In the genomic region with DNA sequence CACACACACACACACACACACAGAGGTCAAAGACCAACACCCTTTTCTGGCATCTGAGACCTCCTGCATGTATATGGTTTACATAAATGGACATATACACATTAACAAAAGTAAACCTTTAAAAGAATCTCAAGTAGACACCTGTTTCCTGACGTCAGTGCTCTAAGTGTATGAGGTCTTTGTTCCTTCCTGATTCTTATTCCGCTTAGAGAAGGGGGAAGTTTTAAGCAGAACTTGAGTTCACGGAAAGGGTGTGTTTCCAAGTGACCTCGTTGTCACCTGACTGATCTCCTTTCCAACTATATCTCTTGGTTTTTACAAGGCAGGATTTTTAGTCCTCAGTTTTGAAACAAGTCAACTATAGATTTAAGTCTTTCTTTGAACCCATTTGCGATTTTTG, we compare ENCODE assay signal across 14 mouse cellular contexts. TPM values are rescaled to one million over a fixed set of nuclear protein-coding genes. Genes with fewer than 3 reads are reported as not detected.
DNase-seq lines count a peak whose midpoint lies in the region; ATAC-seq and TF ChIP-seq lines count a peak whose summit lies in the region.
"Had no signal": no experiment of that assay in that cellular context is flagged by ENCODE, and none has a peak within 500 bp of the region (broad histone marks: within the 10 kb centered on the region; RNA-seq: fewer than 3 reads in every experiment).

No protein-coding gene starts in this region.

- no peaks in the 10 kb centered on the region for H3K9me3 ChIP-seq in lung, embryonic 15.5 days
- H3K9me3 ChIP-seq in forebrain, embryonic 10.5 days: no peaks in the 10 kb centered on the region
- no peaks in the 10 kb centered on the region for H3K9me3 ChIP-seq in hindbrain, postnatal 0 days (ENCODE audit: low read length)
- H3K9me3 ChIP-seq: embryonic facial prominence, embryonic 13.5 days; heart, embryonic 13.5 days; liver, embryonic 15.5 days; neural tube, embryonic 12.5 days had no signal

- no peak overlapping the region for H3K9ac ChIP-seq in lung, embryonic 15.5 days
- no peak overlapping the region for H3K9ac ChIP-seq in hindbrain, postnatal 0 days (replicated peaks; ENCODE audit: low read length)
- H3K9ac ChIP-seq: embryonic facial prominence, embryonic 13.5 days; heart, embryonic 13.5 days; liver, embryonic 15.5 days; neural tube, embryonic 12.5 days had no signal

- no peak overlapping the region for H3K4me2 ChIP-seq in lung, embryonic 15.5 days
- no peak overlapping the region for H3K4me2 ChIP-seq in hindbrain, postnatal 0 days (ENCODE audit: low read depth, low read length)
- H3K4me2 ChIP-seq: embryonic facial prominence, embryonic 13.5 days; heart, embryonic 13.5 days; liver, embryonic 15.5 days; neural tube, embryonic 12.5 days had no signal

- peaks cover 6% of the 10 kb centered on the region for H3K4me1 ChIP-seq in lung, embryonic 15.5 days
- no peaks in the 10 kb centered on the region for H3K4me1 ChIP-seq in forebrain, embryonic 10.5 days
- no peaks in the 10 kb centered on the region for H3K4me1 ChIP-seq in hindbrain, postnatal 0 days (ENCODE audit: insufficient read depth, low read length)
- H3K4me1 ChIP-seq: neural tube, embryonic 12.5 days had no signal

- no peak overlapping the region for H3K4me3 ChIP-seq in lung, embryonic 15.5 days
- H3K4me3 ChIP-seq in forebrain, embryonic 10.5 days: no peak overlapping the region
- H3K4me3 ChIP-seq in hindbrain, postnatal 0 days (ENCODE audit: low read length): no peak overlapping the region
- H3K4me3 ChIP-seq: embryonic facial prominence, embryonic 13.5 days; heart, embryonic 13.5 days; left cerebral cortex, adult 2 months; liver, embryonic 15.5 days; neural tube, embryonic 12.5 days had no signal

- no peak for DNase-seq in lung, postnatal 4 days
- peak; percentile 90 for DNase-seq in MEL-GATA-1-ER (ENCODE audit: extremely low read depth, low read depth)
- DNase-seq in induced T-regulatory cell, adult 2 months (ENCODE audit: low read depth): peak; percentile 48
- peak; percentile 37 for DNase-seq in skeletal muscle tissue, adult 2 months (ENCODE audit: low read depth, low spot score)
- DNase-seq in forebrain, embryonic 10.5 days (ENCODE audit: extremely low spot score, low spot score): no peak
- no peak for DNase-seq in hindbrain, postnatal 0 days (ENCODE audit: low spot score)
- DNase-seq: right cerebral cortex, postnatal 14 days; thymus, postnatal 25 days had no signal

- H3K27ac ChIP-seq in lung, embryonic 15.5 days: 0 out of 2 replicates have a peak overlapping the region, but pooled peaks have one; percentile 29
- no peak overlapping the region for H3K27ac ChIP-seq in forebrain, embryonic 10.5 days
- H3K27ac ChIP-seq in hindbrain, postnatal 0 days: no peak overlapping the region
- H3K27ac ChIP-seq: embryonic facial prominence, embryonic 13.5 days; heart, embryonic 13.5 days; left cerebral cortex, adult 2 months; liver, embryonic 15.5 days; neural tube, embryonic 12.5 days had no signal

- TF ChIP-seq CTCF in hindbrain, postnatal 0 days (IDR thresholded peaks at IDR 0.05; ENCODE audit: low read depth): no peak

- no peaks in the 10 kb centered on the region for H3K27me3 ChIP-seq in lung, embryonic 15.5 days
- no peaks in the 10 kb centered on the region for H3K27me3 ChIP-seq in forebrain, embryonic 10.5 days (ENCODE audit: poor library complexity, severe bottlenecking)
- no peaks in the 10 kb centered on the region for H3K27me3 ChIP-seq in hindbrain, postnatal 0 days (ENCODE audit: insufficient read depth, low read length)
- H3K27me3 ChIP-seq: embryonic facial prominence, embryonic 13.5 days; heart, embryonic 13.5 days; liver, embryonic 15.5 days; neural tube, embryonic 12.5 days had no signal

- 42% methylated on average over 5 of the region's 5 CpGs for WGBS in lung, embryonic 15.5 days
- WGBS in forebrain, embryonic 10.5 days: 85% methylated on average over 5 of the region's 5 CpGs
- whole genome bisulfite sequencing in hindbrain, postnatal 0 days: 84% methylated on average over 5 of the region's 5 CpGs

- peak; percentile 55; the same call in 1 of the 2 replicates for ATAC-seq in lung, embryonic 15.5 days (ENCODE audit: borderline replicate concordance, extremely low read depth, low FRiP score, low TSS enrichment)
- ATAC-seq in hindbrain, postnatal 0 days: no peak

- no peaks in the 10 kb centered on the region; the same call in 1 of the 2 replicates for H3K36me3 ChIP-seq in lung, embryonic 15.5 days
- peaks cover 2% of the 10 kb centered on the region; the same call in 1 of the 2 replicates for H3K36me3 ChIP-seq in forebrain, embryonic 10.5 days (replicated peaks)
- H3K36me3 ChIP-seq in hindbrain, postnatal 0 days (ENCODE audit: insufficient read depth, low read length): no peaks in the 10 kb centered on the region
- H3K36me3 ChIP-seq: liver, embryonic 15.5 days; neural tube, embryonic 12.5 days had no signal

RNA-seq across cellular contexts. Expression of a gene that starts 10.8 kb away (rescaled TPM):
- polyA plus RNA-seq in lung, embryonic 15.5 days (2015; fragmentation: Nextera tagmentation; extraction: Ambion mirVana): 53.1 and 59.1 TPM in 2 replicates
- polyA plus RNA-seq in forebrain, embryonic 10.5 days (2016; fragmentation: Nextera tagmentation; extraction: Ambion mirVana): 50.5 and 56.2 TPM in 2 replicates
- 14.7 and 20.7 TPM in 2 replicates for total RNA-seq in hindbrain, postnatal 0 days (2014; rRNA removed)
- polyA plus RNA-seq in hindbrain, postnatal 0 days (2015; fragmentation: Nextera tagmentation; extraction: Ambion mirVana): 10.7 and 13.1 TPM in 2 replicates

RNA-seq across cellular contexts. Expression of a gene that starts 14.6 kb away (rescaled TPM):
- polyA plus RNA-seq in lung, embryonic 15.5 days (2015; fragmentation: Nextera tagmentation; extraction: Ambion mirVana): 38.8 and 42.4 TPM in 2 replicates
- 83.1 and 87.3 TPM in 2 replicates for polyA plus RNA-seq in forebrain, embryonic 10.5 days (2016; fragmentation: Nextera tagmentation; extraction: Ambion mirVana)
- 58.9 and 61.5 TPM in 2 replicates for total RNA-seq in hindbrain, postnatal 0 days (2014; rRNA removed)
- 40.3 and 41.6 TPM in 2 replicates for polyA plus RNA-seq in hindbrain, postnatal 0 days (2015; fragmentation: Nextera tagmentation; extraction: Ambion mirVana)

RNA-seq across cellular contexts. Expression of a gene that starts 30.9 kb away (rescaled TPM):
- 21.9 and 25.4 TPM in 2 replicates for polyA plus RNA-seq in lung, embryonic 15.5 days (2015; fragmentation: Nextera tagmentation; extraction: Ambion mirVana)
- 40.5 and 43.7 TPM in 2 replicates for polyA plus RNA-seq in forebrain, embryonic 10.5 days (2016; fragmentation: Nextera tagmentation; extraction: Ambion mirVana)
- 21.2 and 22.7 TPM in 2 replicates for total RNA-seq in hindbrain, postnatal 0 days (2014; rRNA removed)
- polyA plus RNA-seq in hindbrain, postnatal 0 days (2015; fragmentation: Nextera tagmentation; extraction: Ambion mirVana): 36.4 and 37.2 TPM in 2 replicates

RNA-seq across cellular contexts. Expression of a gene that starts 31.0 kb away (rescaled TPM):
- polyA plus RNA-seq in lung, embryonic 15.5 days (2015; fragmentation: Nextera tagmentation; extraction: Ambion mirVana): 27.4 and 29.9 TPM in 2 replicates
- polyA plus RNA-seq in forebrain, embryonic 10.5 days (2016; fragmentation: Nextera tagmentation; extraction: Ambion mirVana): 29.3 and 32.0 TPM in 2 replicates
- total RNA-seq in hindbrain, postnatal 0 days (2014; rRNA removed): 26.2 and 39.5 TPM in 2 replicates
- 26.6 and 28.4 TPM in 2 replicates for polyA plus RNA-seq in hindbrain, postnatal 0 days (2015; fragmentation: Nextera tagmentation; extraction: Ambion mirVana)

RNA-seq across cellular contexts. Expression of a gene that starts 50.6 kb away (rescaled TPM):
- polyA plus RNA-seq in lung, embryonic 15.5 days (2015; fragmentation: Nextera tagmentation; extraction: Ambion mirVana): 8.6 and 11.7 TPM in 2 replicates
- polyA plus RNA-seq in forebrain, embryonic 10.5 days (2016; fragmentation: Nextera tagmentation; extraction: Ambion mirVana): 2.4 and 2.9 TPM in 2 replicates
- 14.2 and 18.5 TPM in 2 replicates for total RNA-seq in hindbrain, postnatal 0 days (2014; rRNA removed)
- 3.1 TPM in 2 replicates for polyA plus RNA-seq in hindbrain, postnatal 0 days (2015; fragmentation: Nextera tagmentation; extraction: Ambion mirVana)

Comparison
In these comparisons a context has a peak if more than half of its experiments do, and no peak if none do; other contexts are left out.
1. DNase-seq: peak in MEL-GATA-1-ER (single experiment), induced T-regulatory cell, adult 2 months (single experiment) and skeletal muscle tissue, adult 2 months (single experiment); none in lung, postnatal 4 days (0 of 2), forebrain, embryonic 10.5 days (single experiment) and hindbrain, postnatal 0 days (single experiment).